Mouse (Mus musculus): ENCODE measurements around the gene Cgnl1. TPM values are rescaled to one million over a fixed set of nuclear protein-coding genes. Genes with fewer than 3 reads are reported as not detected.

Cgnl1 gene
- polyA plus RNA-seq, 1 experiment: 2.8 TPM

DNA sequence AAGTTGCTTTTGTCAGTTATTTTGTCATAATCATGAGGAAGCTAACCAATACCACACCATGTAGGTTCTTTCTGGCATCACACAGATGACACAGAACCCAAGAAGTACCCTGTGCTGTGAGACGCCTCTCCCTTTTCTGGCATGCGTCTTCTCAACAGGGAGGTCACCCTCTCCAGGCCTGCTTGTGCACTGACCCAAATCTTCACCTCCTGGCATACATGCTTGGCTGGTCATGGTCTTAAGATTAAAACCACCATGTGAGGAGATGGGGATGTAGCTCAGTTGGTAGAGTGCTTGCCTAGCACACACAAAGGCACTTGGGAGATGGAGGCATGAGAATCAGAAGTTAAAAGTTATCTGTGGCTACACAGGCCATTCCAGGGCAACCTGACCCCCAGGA lies 96.2 kb downstream of the Cgnl1 start:
- WGBS: 99% methylated on average over 2 of the region's 2 CpGs
- TF ChIP-seq POLR2A (IDR thresholded peaks at IDR 0.05; ENCODE audit: control insufficient read depth, extremely low read depth, insufficient read depth, low read length, poor library complexity) (no peak), CTCF (IDR thresholded peaks at IDR 0.05; ENCODE audit: borderline replicate concordance, control insufficient read depth, extremely low read depth, insufficient read depth, low read length, poor library complexity) (no peak)
- Histone ChIP-seq H3K36me3 (ENCODE audit: control insufficient read depth, insufficient read depth, low read length) (no peaks in the 10 kb centered on the region), H3K27ac (ENCODE audit: control insufficient read depth, insufficient read depth, low read length) (no peak overlapping the region), H3K4me3 (ENCODE audit: control insufficient read depth, insufficient read depth, low read length) (no peak overlapping the region), H3K27me3 (ENCODE audit: control insufficient read depth, insufficient read depth, low read length) (no peaks in the 10 kb centered on the region), H3K4me1 (replicated peaks; ENCODE audit: control insufficient read depth, insufficient read depth, low read length) (no peaks in the 10 kb centered on the region)
- no peak for DNase-seq

DNA sequence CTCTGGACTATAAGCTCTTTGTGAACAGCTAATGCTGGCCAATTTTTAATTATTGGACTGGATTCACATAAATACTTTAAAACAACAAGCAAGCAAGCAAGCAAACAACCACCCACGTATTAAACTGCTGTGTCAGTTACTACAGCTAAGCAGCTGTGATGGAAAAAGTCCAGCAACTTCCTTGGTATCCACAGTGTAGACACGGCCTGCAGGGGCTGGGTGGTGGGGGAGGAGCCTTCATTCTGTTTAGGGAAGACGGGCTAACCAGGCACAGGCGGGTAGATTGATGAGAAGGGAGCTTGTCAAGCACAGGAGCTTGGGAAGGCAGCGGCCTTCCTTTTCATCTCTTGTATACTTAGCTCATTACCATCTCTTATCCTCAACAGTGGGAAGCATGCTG lies 96.9 kb downstream of the Cgnl1 start:
- Histone ChIP-seq H3K27ac (ENCODE audit: control insufficient read depth, insufficient read depth, low read length) (no peak overlapping the region), H3K4me3 (ENCODE audit: control insufficient read depth, insufficient read depth, low read length) (no peak overlapping the region), H3K36me3 (ENCODE audit: control insufficient read depth, insufficient read depth, low read length) (no peaks in the 10 kb centered on the region), H3K27me3 (ENCODE audit: control insufficient read depth, insufficient read depth, low read length) (no peaks in the 10 kb centered on the region), H3K4me1 (replicated peaks; ENCODE audit: control insufficient read depth, insufficient read depth, low read length) (no peaks in the 10 kb centered on the region)
- DNase-seq: no peak
- 88% methylated on average over 5 of the region's 5 CpGs for WGBS
- TF ChIP-seq CTCF (IDR thresholded peaks at IDR 0.05; ENCODE audit: borderline replicate concordance, control insufficient read depth, extremely low read depth, insufficient read depth, low read length, poor library complexity) (no peak), POLR2A (IDR thresholded peaks at IDR 0.05; ENCODE audit: control insufficient read depth, extremely low read depth, insufficient read depth, low read length, poor library complexity) (no peak)

DNA sequence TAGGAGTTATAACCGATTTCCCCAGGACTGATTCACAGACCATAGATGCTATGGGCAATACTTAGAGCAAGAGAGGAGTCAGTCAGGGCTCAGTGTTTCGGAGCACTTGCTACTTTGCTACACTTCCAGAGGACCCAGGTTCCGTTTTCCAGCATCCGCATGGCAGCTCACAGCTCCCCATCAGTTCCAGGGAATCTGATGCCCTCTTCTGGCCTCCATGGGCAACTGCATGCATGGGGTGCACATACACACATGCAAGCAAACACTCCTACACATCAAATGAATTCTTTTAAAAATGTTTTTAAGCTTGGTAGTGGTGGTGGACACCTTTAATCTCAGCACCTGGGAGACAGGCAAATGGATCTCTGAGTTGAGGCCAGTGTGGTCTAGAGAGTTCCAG lies 98.9 kb downstream of the Cgnl1 start:
- no peak for DNase-seq
- no peak overlapping the region for H3K4me3 ChIP-seq (ENCODE audit: control insufficient read depth, insufficient read depth, low read length)
- no peak overlapping the region for H3K27ac ChIP-seq (ENCODE audit: control insufficient read depth, insufficient read depth, low read length)
- TF ChIP-seq CTCF (IDR thresholded peaks at IDR 0.05; ENCODE audit: borderline replicate concordance, control insufficient read depth, extremely low read depth, insufficient read depth, low read length, poor library complexity): no peak
- no peak for TF ChIP-seq POLR2A (IDR thresholded peaks at IDR 0.05; ENCODE audit: control insufficient read depth, extremely low read depth, insufficient read depth, low read length, poor library complexity)
- H3K27me3 ChIP-seq (ENCODE audit: control insufficient read depth, insufficient read depth, low read length): no peaks in the 10 kb centered on the region
- 97% methylated on average over 4 of the region's 4 CpGs for whole genome bisulfite sequencing
- H3K36me3 ChIP-seq (ENCODE audit: control insufficient read depth, insufficient read depth, low read length): no peaks in the 10 kb centered on the region
- no peaks in the 10 kb centered on the region for H3K4me1 ChIP-seq (replicated peaks; ENCODE audit: control insufficient read depth, insufficient read depth, low read length)

DNA sequence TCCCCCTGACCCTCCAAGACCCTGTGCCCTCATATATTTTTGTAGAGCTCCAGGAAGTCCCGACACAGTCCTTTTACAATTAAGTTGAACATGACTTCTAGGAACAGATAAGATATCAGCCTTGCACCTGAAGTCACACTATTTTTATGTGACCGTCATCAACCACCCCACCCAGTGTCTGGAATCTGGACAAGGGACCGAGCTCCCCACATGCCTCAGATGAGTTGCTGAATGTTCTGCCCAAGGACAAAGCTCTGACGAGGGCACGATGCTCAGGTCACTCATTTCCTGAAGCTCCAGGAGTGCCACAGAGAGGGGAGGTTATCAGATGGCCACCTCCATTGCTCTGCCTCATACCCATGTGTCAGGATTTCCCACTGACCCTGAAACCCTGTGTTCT lies 100.7 kb downstream of the Cgnl1 start:
- no peaks in the 10 kb centered on the region for H3K36me3 ChIP-seq (ENCODE audit: control insufficient read depth, insufficient read depth, low read length)
- H3K27ac ChIP-seq (ENCODE audit: control insufficient read depth, insufficient read depth, low read length): no peak overlapping the region
- no peaks in the 10 kb centered on the region for H3K27me3 ChIP-seq (ENCODE audit: control insufficient read depth, insufficient read depth, low read length)
- TF ChIP-seq CTCF (IDR thresholded peaks at IDR 0.05; ENCODE audit: borderline replicate concordance, control insufficient read depth, extremely low read depth, insufficient read depth, low read length, poor library complexity) (no peak), POLR2A (IDR thresholded peaks at IDR 0.05; ENCODE audit: control insufficient read depth, extremely low read depth, insufficient read depth, low read length, poor library complexity) (no peak)
- no peak for DNase-seq
- no peaks in the 10 kb centered on the region for H3K4me1 ChIP-seq (replicated peaks; ENCODE audit: control insufficient read depth, insufficient read depth, low read length)
- WGBS: 87% methylated on average over 5 of the region's 5 CpGs
- H3K4me3 ChIP-seq (ENCODE audit: control insufficient read depth, insufficient read depth, low read length): no peak overlapping the region

DNA sequence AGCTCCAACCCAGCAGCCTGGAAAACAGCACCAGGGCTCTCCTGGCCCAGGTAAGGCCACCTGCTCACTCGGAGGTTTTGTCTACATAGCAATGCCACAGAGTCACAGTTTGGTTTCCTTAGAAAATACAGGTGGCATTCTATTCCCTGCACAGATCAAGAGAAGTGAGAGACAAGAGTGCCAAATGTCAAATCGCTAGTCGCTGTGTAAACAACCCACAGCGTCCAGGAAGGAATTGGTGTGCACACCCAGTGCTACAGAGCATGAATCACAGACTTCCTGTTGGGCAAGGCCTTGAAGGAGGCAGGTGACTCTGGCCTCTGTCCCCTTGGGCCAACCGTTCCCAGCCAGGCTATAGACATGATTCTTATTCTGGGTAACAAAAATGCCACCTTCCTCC lies 103.8 kb downstream of the Cgnl1 start:
- Histone ChIP-seq H3K4me1 (replicated peaks; ENCODE audit: control insufficient read depth, insufficient read depth, low read length) (no peaks in the 10 kb centered on the region), H3K27ac (ENCODE audit: control insufficient read depth, insufficient read depth, low read length) (no peak overlapping the region), H3K4me3 (ENCODE audit: control insufficient read depth, insufficient read depth, low read length) (no peak overlapping the region), H3K27me3 (ENCODE audit: control insufficient read depth, insufficient read depth, low read length) (no peaks in the 10 kb centered on the region), H3K36me3 (ENCODE audit: control insufficient read depth, insufficient read depth, low read length) (no peaks in the 10 kb centered on the region)
- 9% methylated on average over 5 of the region's 5 CpGs for WGBS
- no peak for TF ChIP-seq CTCF (IDR thresholded peaks at IDR 0.05; ENCODE audit: borderline replicate concordance, control insufficient read depth, extremely low read depth, insufficient read depth, low read length, poor library complexity)
- no peak for TF ChIP-seq POLR2A (IDR thresholded peaks at IDR 0.05; ENCODE audit: control insufficient read depth, extremely low read depth, insufficient read depth, low read length, poor library complexity)
- DNase-seq: no peak

DNA sequence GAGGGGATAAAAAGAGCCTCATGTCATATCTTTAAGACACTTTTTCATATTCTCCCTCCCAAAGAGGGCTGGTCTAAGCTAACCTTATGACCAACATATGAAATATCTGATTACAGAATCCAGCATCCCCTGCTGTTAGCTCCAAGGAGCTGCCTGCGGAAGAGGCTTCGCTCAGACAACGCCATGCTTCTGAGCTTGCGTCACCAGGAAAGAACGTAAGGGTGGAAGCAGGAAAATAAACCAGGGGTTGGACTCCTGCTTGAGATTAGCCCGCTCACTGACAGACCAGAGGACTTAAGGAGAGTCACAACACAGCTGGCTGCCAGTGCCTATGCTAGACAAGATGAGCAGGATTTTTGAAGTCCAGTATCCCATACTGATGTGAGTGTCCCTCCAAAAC lies 105.0 kb downstream of the Cgnl1 start:
- TF ChIP-seq POLR2A (IDR thresholded peaks at IDR 0.05; ENCODE audit: control insufficient read depth, extremely low read depth, insufficient read depth, low read length, poor library complexity) (no peak), CTCF (IDR thresholded peaks at IDR 0.05; ENCODE audit: borderline replicate concordance, control insufficient read depth, extremely low read depth, insufficient read depth, low read length, poor library complexity) (no peak)
- Histone ChIP-seq H3K27ac (ENCODE audit: control insufficient read depth, insufficient read depth, low read length) (no peak overlapping the region), H3K27me3 (ENCODE audit: control insufficient read depth, insufficient read depth, low read length) (no peaks in the 10 kb centered on the region), H3K36me3 (ENCODE audit: control insufficient read depth, insufficient read depth, low read length) (no peaks in the 10 kb centered on the region), H3K4me3 (ENCODE audit: control insufficient read depth, insufficient read depth, low read length) (no peak overlapping the region), H3K4me1 (replicated peaks; ENCODE audit: control insufficient read depth, insufficient read depth, low read length) (no peaks in the 10 kb centered on the region)
- WGBS: 97% methylated on average over 6 of the region's 6 CpGs
- no peak for DNase-seq

DNA sequence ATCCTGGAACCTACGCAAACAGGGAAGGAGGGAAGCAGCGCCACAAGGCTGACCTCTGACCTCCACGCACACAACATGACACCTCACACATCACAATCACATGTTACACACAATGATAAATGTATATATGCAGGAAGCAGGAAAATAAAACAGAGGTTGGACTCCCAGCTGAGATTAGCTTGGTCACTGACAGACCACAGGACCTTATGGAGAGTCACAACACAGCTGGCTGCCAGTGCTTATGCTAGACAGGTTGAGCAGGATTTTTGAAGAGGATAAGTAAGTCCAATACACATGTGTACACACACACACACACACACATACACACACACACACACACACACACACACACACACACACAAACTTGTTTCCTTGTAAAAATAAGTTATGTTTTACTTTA lies 105.9 kb downstream of the Cgnl1 start:
- Histone ChIP-seq H3K36me3 (ENCODE audit: control insufficient read depth, insufficient read depth, low read length) (no peaks in the 10 kb centered on the region), H3K4me1 (replicated peaks; ENCODE audit: control insufficient read depth, insufficient read depth, low read length) (no peaks in the 10 kb centered on the region), H3K27me3 (ENCODE audit: control insufficient read depth, insufficient read depth, low read length) (no peaks in the 10 kb centered on the region), H3K27ac (ENCODE audit: control insufficient read depth, insufficient read depth, low read length) (no peak overlapping the region), H3K4me3 (ENCODE audit: control insufficient read depth, insufficient read depth, low read length) (no peak overlapping the region)
- DNase-seq: no peak
- 96% methylated on average over 3 of the region's 3 CpGs for WGBS
- TF ChIP-seq CTCF (IDR thresholded peaks at IDR 0.05; ENCODE audit: borderline replicate concordance, control insufficient read depth, extremely low read depth, insufficient read depth, low read length, poor library complexity) (no peak), POLR2A (IDR thresholded peaks at IDR 0.05; ENCODE audit: control insufficient read depth, extremely low read depth, insufficient read depth, low read length, poor library complexity) (no peak)

All from thymus, adult 2 months (tissue).